Mouse (Mus musculus) frontal cortex, postnatal 36 days (tissue): ENCODE data around the gene Gpr176.

Experiments
- DNase-seq, 2 experiments: peaks; one replicate each; pipeline ENCODE4 v3.0.0; 2022; ENCODE audit warnings: low spot score in 2 of 2

Gpr176 gene

DNA sequence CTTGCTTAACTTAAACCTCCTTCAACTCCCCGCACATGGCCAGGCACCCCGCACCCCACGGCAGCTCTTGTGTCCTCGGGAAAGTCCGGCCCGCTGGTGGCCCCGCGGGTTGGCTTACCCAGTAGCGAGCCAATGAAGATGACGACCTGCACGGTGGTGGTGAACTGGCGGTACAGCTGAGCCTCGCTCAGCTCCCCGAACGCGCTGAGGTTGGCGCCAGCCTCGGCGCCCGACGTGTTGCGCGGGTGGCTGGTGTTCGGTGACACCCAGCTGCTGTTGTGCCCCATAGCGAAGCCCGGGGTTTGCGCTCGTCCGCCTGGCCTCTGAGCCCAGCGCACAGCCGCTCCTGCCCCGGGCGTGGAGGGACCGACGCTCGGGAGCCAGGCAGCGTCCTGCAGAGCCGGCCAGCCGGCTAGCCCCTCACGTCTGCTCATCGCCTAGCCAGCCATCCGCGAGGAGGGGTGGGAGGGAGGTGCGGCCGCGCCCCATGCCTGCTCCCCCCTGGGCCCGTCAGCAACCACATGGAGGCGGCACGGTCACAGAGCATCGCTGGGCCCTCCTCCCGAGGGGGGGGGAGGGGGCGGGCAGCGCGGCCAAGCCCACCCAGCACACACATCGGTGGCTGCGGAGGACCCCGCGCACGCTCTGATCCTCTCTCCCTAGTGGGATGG lies at the start of gene Gpr176:
Gene Gpr176, minus strand, starts transcription at position 519 of the 671 bp plus-strand sequence.
- DNase-seq, result peak; percentile 24 to 49

DNA sequence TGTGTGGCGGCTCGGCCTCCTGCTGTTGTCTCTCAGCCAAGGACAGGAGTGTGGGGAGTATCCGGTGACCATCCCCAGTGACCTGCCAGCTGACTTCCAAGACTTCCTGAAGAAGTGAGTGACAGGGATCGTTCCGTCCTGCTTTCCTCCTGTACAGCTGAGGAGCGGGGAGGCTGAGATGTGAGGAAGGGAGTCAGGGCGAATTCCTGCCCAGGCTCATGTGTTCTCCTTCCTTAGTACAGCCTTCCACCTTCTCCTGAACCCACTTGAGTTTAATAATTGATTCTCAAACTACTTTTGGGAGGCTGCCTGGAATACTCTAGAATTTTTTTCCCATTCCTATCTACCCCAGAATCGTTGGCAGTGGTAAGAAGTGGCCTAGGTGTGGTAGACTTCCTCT lies 49.2 kb upstream of the Gpr176 start:
- DNase-seq, result no peak

DNA sequence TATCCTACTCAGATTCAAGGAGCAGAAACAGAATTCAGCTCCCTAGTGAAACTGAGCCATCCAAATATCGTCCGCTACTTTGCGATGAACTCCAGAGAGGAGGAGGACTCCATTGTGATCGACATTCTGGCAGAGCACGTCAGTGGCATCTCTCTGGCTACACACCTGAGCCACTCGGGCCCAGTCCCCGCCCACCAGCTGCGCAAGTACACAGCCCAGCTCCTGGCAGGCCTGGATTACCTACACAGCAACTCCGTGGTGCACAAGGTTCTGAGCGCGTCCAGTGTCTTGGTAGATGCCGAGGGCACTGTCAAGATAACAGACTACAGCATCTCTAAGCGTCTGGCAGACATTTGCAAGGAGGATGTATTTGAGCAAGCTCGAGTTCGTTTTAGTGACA lies 48.7 kb upstream of the Gpr176 start:
- DNase-seq, result no peak

DNA sequence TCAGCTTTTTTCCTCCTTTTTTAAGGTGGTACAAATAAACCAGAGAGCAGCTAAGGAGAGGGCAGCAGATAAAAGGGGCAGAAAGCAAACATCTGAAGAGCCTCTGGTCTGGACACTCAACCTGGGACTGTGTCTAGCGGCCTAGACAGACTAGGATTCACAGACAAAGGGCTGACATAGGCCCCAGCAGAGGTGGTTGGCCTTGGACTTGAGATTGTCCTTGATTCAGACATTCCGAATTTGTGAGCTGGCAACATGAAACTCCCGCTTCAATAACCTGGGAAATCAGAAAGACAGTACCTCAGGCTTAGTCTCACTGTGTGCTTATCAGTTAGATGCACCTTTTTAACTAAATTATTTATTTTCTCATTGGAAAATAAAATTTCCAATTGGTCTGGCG lies 44.9 kb upstream of the Gpr176 start:
- no peak for DNase-seq

DNA sequence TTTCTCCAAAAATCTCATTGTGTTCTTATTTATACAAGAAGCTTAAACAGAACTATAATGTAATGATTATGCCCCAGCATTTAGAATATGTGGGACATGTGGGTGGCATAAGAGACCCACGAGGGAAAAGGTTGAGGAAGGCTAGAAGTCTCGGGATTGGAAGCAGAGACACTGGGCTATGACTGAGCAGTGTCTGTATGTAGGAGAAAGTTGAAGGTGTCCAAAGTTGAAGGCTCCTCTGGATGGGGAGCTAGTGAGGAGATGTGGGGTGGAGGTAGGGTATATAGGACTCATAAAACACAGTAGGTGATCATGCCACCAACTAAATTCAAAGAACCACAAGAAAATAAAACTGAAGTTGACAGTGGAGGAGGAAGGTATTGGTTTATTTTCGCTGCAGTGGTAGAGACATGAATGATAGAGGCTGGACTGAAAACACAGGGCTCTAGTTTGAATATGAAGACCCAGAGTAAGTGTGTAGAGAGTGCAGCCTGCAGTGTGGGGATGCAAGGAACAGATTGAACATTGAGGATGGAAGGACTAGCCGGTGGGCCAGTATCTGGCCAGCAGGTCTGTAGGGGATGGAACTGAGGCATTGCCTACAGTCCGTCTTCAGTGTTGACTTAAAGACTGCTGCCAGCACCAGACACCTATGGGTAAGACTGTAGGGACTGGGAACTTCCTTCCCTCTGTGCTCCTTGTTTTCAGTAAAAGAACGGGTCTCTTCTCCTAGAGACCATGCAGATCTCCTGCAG lies 42.6 kb upstream of the Gpr176 start:
- no peak for DNase-seq

DNA sequence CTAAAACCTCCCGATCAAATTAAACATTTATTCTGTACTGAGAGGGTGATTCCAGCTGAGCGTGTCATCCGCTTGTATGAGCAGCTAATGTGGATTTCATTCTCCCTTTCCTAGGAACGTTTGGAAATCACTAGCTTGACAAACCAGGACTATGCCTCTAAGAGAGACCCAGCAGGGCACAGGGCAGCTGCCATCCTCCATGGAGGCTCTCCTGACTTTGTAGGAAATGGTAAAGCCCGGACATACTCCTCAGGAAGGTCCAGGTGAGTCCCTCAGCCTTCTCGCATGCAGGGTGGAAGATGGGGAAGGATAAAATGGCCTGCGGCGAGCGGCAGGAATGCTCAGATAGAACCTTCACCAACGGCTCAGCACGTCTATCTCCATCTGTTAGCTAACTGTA lies 39.6 kb upstream of the Gpr176 start:
- no peak for DNase-seq

DNA sequence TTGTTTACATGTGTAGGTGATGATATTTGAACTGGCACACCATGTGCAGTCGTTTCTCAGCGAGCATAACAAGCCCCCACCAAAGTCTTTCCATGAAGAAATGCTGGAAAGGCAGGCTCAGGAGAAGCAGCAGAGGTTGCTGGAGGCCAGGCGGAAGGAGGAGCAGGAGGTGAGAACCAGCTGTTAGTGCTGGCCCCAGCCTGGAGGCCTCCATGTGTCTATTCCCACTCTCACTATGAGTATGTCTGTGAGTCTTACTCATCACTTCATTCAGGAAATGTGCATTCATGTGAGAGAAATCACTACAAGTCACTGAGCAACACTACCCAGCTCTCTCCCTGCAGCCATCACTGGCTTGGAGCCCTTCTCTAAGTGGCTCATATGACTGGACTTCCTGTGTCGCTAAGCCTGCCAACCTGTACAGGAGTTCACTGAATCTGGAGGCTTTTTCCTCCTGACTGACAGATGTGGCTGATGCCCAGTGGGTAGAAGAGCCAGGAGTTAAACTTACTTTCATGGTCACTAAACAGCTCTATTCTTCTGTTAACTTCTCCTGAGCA lies 35.2 kb upstream of the Gpr176 start:
- no peak for DNase-seq

DNA sequence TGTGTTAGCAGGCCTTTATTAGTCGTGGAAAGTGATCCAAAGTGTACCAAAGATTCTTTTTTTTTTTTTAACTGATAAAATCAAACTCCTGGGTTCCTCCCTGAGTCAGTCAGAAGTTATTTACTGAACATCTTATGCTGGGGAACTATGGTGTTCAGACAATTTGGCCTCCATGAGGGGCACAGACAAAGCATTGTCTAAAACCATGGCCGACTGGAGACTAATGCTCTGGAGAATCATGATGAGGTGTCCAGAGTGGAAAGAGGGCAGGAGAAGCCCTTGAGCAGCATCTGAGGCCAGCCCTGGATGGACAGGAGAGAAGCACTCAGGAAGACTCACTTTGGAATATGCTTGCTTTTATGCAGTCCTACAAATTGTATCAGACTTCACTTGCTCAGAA lies 33.6 kb upstream of the Gpr176 start:
- no peak for DNase-seq

DNA sequence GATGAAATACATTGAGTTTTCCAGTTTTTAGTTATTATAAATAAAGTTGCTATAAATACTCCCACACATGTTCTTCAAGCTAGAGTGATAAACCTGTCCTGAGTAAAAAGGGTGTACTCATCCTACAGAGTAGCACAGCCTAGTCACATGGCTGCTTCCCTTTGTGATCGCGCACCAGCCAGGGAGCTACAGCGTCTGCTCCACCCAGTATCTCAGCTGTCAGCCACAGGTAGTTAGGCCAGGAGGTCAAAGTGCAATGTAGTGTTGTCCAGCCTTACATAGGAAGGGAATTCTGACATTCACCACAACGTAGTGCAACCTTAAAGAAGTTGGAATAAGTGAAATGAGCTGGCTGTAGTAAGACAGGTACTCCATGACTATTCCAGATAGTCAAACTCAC lies 32.3 kb upstream of the Gpr176 start:
- no peak for DNase-seq

DNA sequence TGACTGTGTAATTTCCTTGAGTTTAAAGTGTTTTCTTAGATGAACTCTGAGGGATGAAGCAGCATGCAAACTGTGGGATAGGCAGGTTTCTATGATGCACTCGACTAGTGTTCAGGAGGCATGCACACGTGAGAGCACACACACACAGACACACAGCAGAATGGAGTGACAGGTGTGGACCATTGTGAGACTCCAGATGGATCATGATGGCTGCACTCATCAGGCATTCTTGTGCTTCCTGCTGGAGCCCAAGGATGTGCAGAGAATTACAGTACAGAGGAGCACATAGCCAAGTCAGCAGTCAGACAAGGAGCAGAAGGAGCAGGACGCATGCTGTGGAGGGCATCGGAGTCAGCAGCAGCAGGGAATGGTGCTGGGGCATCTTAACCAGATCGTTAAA lies 31.1 kb upstream of the Gpr176 start:
- DNase-seq, result no peak

DNA sequence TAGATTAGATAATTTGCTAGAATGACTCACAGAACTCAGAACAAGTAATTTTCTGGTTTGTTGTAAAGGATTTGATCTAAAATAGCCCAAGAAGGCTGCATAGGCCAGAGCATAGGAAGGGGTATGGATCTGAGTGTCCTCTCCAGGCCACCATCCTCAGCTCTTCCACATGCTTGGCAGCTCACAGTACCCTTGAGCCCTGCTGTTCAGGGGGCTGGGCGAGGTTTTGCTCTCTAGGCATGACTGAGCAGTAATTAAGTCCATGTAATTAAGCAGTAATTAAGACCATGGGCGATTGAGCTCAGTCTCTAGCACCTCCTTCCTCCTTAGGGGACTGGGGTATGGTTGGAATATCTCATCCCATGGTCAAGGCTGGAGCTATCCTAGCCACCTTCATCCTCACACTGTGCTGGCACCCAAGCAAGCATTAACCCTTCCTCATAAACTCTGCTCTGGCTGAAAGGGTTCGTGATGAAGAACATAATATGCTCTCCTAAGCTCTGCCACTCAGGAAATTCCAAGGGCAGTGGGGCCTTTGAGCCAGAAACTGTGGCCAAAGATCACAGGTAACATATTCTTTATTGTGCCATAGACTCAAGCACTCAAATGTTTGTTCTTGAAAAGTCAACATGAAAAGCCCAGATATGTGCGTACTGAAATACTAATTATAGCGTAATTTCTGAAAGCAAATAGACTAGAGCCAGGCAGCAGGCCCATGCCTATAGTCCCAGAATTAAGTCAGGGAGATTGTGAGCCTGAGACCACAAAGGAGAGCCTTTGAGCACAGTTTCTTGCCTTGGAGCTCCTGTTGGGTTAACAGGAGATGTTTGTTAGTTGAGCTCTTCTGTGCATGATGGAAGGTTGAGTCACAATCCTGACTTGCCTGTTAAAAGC lies 28.9 kb upstream of the Gpr176 start:
- DNase-seq, result no peak

DNA sequence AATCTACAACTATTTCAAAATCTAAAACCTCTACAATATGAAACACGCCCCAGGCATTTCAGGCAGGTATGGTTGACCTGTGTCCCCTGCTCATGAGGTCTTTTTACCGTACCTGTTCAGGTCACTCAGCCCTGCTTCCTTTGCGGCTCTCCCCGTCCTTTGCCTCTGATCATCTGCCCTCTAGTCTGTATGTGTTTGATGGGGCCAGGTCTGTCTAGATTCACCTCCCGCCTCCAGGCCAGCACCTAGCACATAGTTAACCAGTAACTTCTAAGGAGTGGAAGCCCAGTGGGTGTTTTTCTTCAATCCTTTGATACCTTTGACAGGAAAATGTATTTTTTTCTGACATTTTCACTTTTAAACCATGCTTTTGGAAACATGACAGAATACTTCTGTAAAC lies 26.5 kb upstream of the Gpr176 start:
- no peak for DNase-seq

DNA sequence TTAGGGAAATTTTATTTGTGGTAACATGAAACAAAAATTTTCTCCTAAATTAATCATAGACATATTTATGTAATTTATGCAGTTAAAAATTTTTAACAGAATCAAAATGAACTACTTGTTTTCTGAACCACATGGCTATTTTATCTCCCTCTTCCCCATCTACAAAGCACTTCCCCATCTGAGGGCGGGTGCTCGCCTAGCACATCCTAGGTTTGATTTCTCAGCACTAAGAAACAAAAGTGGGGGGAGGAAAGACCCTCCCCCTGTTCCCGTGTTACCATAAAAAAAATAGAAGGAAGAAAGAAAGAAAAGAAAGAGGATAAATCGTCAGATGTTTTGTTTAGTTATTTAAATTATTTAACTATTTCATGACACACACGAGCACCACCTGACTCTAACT lies 18.0 kb upstream of the Gpr176 start:
- no peak for DNase-seq

DNA sequence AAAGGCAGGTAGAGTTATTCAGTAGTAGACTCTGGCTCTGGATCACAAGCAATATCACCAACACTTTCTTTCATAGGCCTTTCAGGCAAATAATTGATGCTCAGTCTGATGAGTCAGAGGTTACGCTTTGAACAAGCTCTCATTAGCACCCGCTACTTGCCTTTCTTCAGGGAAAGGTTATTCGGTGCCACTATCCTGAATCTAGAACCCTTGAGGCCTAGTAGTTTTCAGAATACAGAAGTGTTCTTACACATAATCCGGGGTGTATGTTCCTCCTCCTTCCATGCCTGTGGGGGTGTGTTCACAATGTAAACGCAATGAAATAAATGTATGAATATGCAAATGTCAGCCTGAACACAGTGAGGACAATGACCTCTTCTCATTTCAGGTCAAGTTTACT lies 16.9 kb upstream of the Gpr176 start:
- no peak for DNase-seq

DNA sequence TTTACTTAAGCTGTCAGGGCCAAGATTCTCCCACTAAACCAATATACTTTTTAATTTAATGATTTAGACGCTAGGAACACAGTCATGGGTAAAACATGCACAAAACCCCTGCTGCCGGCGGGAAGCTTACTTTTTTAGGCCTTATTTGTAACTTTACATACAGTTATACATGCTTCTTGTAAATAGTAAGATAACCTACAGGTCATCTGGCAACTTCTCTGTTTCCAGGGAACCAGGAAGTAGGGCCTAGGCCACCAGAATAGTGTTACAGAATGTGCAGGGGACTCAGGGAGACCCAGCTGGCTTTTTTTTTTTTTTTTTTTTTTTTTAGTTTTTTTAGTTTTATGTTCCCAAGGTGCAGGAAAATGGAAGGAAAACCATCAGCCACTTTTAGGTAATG lies 16.4 kb upstream of the Gpr176 start:
- no peak for DNase-seq

DNA sequence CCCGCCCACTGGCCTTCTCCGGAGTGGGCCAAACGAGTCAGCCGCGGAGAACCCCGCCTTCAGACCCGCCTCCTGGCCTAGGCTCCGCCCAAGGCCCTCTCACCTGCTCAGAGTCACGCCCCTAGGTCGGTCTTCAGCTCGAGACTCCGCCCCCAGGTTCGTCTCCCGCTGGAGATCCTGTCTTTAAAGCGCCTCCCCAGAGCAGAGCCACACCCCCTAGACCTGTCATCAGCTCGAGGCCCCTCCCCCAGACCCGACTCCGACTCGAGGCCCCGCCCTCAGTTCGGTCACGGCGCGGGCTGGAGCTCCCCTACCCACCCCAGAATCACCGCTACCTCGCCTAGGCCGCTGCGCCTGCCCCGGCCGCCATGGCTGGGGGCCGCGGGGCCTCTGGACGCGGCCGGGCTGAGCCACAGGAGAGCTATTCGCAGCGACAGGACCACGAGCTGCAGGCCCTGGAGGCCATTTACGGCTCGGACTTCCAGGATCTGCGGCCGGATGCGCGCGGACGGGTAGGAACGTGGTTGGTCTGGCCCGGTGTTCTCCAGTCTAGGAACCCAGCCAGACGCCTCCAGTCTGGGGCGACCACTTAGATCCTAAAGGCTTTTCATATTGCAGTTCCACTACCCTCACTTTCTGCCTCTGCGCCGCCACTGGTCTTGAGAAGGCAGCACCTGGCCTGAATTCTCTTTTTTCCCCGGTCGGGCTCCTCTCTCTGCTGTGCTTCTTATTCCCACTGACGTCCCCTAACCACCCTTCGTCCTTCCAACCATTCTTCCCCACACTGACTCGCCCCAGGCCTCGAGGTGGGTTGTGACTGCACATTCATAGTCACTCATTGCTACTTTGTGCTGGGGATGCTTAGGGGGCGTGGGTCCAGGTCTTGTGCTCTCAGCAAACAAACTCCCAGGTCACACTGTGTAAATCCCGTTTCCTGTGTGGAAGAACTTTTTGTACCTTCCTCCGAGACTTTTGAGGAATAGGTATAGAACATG lies 15.4 kb upstream of the Gpr176 start, which contains the start of gene Eif2ak4:
Gene Eif2ak4, plus strand, starts transcription at position 278 of the 995 bp plus-strand sequence.
- peak; percentile 97 to 98 for DNase-seq

DNA sequence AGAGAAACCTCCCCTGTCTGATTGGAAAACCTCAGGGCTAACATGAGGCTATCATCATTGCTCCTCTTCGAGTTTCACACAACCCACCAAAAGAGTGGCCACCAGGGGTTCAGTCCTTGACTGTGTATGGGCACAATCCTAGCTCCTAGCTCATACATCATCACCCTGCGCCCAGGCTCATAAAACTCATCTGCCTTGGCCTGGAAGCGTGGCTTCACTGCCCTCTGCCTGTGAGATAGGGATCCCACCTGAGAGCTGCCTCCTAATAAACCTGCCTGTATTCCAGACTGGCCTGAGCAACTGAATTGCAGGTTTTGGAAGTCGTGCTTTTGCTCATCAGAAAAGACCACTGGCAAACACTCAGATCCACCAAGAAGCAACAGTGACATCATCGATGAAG lies 10.2 kb upstream of the Gpr176 start:
- no peak for DNase-seq

DNA sequence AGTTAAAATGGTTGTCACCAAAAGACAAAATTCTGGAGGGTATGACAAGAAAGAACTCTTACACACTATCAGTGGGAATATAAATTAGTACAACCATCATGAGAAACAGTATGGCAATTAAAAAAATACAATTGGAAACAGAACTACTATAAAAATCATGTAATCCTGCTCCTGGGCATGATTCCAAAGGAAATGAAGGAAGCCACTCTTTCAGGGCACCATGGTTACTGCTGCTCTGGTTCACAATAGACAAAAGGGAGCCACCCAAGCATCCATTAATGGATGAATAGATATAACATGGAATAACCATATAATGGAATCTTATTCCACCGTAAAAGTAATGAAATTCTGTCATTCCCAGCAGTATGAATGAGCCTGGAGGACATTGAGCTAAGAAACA lies 6.5 kb upstream of the Gpr176 start:
- no peak for DNase-seq

DNA sequence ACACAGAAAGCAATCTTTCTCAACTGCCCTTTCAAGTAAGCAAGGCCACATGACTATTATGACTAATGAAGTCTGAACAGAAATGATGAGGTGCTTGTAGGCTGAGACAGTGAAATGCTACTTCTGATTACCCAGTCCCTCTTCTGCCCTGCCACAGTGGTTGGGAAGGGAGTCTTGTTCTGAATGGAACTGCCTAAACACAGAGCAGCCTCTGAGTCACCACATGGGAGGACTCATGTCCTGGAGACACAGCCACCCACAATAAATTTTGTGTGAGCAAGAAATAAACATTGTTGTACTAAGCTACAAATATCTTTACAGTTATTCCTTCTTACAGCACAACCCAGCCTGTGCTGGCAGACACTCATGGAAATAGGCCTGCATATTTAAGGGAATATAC lies 2.7 kb upstream of the Gpr176 start:
- DNase-seq, result peak; percentile 29 to 38

DNA sequence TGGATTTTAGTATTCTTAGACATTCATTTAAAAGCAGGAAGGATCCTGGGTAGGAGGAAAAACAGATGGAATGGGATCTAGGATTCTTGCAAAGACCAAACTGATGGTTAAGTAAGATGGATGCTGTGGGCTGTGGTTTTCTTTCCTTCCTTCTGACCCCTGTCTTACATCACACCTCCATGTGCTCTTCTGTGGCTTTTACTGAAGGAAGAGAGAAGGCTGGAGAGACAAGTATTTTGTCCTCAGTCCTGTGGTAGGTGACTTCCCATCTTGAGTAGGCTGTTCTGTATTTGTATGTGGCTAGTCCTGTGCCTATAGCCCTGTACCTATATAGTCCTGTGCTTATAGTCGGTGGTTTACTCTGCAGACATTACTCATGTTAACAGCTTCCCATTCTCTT lies 2.3 kb upstream of the Gpr176 start:
- DNase-seq, result no peak
